Mouse (Mus musculus): ENCODE data around the gene Slc5a11.
A peak's percentile ranks its signal among the peaks of the same experiment; 100 is the strongest.

The Slc5a11 gene

DNA sequence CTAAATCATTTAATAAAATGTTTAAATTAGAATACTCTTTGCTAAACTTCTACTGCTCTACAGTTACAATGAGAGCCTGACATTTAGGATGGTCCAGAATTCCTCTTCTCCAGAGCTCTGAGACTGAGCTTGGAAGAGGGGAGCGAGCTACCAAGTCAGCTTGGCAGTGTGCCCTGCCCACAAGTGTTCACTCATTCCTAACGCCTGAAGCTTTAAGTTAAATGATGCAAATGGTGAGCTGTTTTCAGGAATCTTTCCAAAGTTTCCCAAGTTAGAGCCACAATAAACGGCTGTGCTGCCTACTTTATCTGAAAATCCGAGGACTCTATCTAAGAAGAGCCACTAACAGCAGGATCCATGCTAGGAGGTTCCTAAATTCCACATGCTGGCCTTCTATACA is 69.2 kb downstream of the Slc5a11 start:
- no peak for DNase-seq (ENCODE audit: low spot score)

DNA sequence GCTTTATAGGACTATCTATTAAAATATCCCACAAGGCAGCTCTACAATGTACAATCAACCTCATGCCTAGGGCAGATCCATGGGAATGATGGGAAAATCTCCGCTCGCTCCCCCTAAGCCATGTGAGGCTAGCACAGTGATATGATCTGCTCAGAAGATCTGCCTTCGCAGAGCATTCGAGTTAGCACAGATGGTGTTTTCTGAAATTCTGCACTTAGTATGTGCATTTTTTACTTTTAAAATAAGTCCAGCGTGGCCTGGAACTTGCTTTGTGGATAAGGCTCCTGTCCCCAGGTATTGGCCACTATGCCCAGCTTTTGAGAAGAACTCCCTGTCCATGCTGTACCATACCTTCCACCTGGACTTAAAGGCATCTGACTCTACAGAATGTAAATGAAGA is 71.3 kb downstream of the Slc5a11 start:
- no peak for DNase-seq (ENCODE audit: low spot score)

DNA sequence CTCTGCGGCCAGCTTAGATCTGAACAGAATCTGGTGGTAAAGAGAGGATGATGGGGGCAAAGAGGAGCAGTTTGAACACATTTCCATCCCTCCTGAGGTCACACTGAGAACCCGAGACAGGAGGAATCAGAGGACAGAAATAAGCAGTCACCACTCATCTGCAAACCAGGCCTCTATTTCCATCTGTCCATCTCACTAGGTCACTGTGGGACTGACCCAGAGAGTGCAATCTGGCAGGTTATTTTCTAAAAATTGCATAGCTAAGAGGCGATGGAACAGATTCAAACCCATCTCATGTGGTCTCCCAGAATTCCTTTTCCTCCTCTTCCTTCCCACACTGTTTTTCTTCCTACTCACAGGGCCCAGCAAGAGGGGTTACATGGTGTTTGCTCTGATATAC is 73.3 kb downstream of the Slc5a11 start:
- DNase-seq (ENCODE audit: low spot score): no peak

DNA sequence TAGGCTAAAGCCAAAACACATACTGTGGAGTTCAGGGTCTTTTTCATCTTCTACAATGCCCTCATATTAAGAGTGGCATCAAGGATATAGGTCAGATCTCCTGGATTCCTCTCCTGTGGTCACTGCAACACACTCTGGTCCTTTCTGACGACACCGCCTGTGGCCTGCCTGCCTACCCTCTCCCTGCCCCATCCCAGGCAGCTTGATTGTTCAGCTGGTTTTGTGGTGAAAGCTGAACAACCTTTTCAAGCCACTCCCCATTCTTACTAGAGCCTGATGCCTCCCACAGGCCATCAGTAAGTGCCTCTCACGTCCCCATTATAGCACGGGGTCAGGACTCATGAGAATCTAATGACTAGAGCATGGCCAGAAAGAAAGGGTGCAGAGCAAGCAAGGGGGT is 74.6 kb downstream of the Slc5a11 start:
- DNase-seq (ENCODE audit: low spot score): no peak

DNA sequence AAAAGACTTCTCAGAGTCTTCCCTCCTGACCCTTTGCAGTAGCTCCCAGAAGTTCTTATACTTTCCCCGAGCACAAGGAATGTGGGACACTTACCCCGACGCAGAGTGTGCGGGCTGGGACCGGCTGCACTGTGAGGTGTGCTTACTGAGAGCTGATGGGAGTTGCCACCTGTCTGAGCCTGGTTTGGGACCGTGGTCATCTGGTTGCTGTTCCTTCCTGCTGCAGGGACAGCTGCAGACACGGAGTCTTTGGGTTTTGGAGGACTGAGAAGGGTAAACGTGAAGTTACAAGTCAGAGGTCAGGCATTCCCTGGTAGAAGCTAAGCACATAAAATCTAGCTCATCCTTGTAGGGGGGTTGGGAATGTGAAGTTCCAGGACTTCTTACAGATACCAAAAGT is 77.4 kb downstream of the Slc5a11 start:
- no peak for DNase-seq (ENCODE audit: low spot score)

DNA sequence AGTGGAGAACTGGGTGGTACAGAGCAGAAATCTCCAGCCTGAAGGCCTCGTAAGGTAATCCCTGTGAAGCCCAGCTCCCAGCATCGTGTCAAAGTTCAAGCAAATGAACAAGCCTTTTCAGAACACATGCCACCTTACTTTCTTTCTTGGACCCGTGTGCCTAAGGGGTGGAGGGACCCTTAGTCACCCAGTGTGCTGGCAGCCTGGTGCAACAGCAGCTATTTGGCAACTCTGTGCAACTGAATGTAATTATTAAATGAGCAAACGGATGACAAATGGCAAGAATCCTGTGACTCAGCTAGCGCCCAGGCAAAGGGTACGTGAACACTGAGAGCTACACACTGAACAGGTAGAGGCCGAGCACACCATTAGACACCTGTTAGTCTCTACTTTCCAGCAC is 79.3 kb downstream of the Slc5a11 start:
- DNase-seq (ENCODE audit: low spot score): peak; percentile 2

DNA sequence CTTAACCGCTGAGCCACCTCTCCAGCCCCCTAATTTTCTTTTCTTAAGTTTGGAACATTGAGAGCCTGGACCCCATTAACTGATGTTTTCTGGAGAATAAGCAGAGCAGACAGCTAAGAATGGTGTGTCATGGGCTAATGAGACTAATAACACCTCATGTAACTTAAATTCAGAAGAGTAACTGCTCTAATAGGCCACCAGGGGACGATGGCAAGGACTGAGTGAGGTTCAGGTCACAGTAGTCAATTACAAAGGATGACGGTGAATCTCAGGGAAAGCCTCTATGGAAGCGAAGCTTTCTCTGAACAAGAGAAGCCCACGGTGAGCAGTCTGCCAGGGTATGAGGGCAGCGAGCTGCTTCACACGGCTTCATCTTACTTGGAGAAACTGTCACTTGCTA is 80.8 kb downstream of the Slc5a11 start:
- DNase-seq (ENCODE audit: low spot score): no peak

DNA sequence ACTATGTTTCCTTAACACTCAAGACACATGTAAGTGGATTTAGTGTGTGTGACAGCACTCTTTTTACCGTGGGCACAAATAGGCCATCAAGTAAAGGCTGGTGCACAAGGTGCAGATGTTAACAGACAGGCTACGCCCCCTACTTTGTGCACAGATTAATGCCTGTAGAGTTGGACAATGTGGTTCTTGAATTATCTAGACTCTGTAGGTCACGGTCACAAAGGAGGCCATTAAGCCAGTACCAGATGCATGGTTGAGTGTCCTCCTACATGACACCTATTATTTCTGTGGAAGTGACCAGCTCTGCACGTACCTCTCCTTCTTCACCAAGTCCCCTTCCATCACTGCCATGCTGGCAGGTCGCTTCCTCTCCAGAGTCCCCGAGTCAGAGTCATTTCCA is 81.5 kb downstream of the Slc5a11 start:
- no peak for DNase-seq (ENCODE audit: low spot score)

DNA sequence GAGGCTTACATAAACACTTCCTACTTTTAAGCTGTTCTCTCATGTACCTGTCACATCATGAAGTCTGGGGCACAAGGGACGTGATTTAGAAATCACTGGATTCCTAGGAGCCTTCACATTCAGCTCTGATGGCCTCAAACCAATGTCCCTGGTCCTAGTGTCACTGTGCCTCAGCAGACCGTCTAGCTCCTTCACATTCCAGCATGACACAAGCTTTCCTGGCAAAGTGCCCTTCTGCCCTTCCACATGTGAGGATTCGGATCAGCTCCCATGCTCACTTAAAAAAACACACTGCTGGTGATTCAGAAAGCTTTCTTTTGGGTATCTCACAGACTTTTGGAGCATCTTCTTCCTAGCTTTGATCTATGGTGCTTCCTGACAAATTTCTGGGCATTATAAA is 83.6 kb downstream of the Slc5a11 start:
- peak; percentile 57 for DNase-seq (ENCODE audit: low spot score)

DNA sequence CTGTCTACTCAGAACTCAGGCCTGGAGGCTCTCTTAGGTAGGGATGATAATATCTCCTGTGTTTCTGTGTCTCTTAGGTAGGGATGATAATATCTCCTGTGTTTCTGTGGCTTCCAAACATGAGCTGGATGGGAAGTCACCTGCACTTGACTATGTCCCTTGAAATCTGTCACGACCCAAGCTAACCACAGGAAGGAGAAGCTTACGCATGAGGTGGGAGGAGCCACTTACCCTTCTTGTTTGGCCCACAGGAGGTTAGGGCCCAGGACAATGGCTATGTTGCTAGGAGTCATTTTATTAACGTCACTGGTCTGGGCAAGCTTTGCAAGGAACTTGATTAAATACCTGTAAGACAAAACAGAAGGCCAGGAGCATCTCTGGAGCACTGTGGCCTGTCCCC is 85.7 kb downstream of the Slc5a11 start:
- DNase-seq (ENCODE audit: low spot score): no peak

DNA sequence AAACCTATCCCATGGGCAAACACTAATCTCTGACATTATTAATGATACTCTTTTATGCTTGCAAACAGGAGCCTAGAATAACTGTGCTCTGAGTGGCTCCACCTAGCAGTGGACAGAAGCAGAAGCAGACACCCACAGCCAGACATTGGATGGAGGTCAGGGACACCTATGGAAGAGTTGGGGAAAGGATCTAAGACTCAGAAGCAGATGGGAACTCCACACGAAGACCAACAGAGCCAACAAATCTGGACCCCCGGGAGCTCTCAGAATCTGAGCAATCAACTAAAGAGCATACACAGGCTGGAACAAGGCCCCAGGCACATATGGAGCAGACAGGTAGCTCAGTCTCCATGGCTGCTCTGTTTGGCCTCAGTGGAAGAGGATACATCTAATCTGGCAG is 90.8 kb downstream of the Slc5a11 start:
- DNase-seq (ENCODE audit: low spot score): no peak

DNA sequence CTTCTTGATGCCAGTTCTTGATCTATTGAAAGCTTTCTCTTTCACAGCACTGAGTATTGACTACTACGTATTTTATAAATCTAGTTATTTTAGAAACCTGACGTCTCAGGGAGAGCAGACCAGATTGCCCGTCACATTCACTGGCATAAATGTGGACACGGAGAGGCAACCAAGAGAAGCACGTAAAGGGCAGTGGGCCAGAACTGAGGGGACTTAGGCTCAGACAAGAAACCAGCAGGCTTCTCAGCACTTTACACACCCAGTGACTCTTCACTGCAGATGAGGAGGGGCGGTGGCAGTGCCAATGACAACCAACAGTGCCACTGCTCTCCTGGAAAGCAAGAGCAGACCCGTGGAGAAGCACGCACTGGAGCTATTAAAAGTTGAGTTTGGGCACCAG is 92.7 kb downstream of the Slc5a11 start:
- DNase-seq (ENCODE audit: low spot score): no peak

DNA sequence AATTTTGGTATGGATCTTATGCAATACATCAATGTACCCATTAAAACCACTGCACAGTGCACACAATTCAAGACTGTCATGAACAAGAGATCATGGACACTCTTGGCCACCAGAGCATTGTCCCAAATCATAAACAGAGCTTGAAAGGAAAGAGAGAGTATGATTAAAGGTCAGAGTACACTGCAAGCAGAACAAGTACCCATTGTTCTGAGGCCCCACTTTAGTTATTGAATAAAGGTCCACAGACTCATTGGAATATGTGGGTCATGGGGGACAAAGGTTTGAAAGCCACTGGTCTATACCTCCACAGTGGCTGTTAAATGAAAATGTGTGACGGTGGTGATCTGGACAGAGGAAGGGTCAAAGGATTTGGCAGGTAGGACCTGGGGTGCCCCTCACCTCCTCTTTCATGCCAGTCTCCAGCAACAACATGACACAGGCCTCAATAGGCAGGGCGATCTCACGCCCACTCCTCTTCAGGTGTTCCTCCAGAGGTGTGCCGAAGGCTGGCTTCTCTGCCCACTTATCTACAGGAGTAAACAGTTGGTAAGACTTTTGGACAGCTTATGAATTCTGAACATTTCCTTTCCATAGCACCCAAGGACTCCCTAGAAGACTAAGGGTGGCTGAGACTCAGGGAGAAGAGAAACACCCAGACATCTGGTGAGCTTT is 93.4 kb downstream of the Slc5a11 start:
- DNase-seq (ENCODE audit: low spot score): no peak

DNA sequence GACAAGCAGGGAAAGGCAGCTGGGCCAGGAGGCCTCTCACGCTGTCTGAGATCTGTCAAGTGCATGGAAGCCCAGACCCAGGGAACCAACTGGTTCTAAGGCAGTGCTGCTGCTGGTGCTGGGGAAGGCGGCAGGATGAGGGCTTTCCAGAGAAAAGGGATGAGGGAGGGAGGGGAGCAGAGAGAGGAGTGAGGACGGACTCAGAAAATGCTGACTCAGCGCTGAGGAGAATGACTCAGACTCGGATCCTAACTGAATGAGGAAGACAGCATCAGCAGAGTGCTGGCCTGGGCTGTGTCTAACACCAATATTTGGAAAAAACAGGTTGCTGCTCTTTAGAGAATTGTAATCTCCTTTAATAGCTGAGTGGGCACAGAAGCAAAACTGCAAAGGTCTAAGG is 97.3 kb downstream of the Slc5a11 start:
- no peak for DNase-seq (ENCODE audit: low spot score)

DNA sequence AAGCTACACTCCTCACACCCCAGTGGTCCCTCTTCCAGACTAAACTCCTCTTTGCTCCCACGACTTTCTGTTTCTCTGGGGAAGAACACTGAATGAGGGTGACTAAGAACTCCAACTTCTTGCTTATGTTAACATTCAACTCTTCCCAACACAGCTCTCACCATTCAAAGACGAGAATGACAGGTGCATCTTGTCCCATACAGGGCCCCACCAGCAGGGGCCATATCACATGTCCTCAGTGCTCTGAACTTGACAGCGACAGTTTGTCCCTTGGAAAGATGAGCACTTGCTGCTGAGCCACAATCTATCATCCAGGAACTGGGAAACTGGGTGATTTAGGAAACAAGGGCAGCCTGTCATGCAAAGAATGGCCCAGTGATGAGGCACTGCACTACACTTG is 98.2 kb downstream of the Slc5a11 start:
- no peak for DNase-seq (ENCODE audit: low spot score)

DNA sequence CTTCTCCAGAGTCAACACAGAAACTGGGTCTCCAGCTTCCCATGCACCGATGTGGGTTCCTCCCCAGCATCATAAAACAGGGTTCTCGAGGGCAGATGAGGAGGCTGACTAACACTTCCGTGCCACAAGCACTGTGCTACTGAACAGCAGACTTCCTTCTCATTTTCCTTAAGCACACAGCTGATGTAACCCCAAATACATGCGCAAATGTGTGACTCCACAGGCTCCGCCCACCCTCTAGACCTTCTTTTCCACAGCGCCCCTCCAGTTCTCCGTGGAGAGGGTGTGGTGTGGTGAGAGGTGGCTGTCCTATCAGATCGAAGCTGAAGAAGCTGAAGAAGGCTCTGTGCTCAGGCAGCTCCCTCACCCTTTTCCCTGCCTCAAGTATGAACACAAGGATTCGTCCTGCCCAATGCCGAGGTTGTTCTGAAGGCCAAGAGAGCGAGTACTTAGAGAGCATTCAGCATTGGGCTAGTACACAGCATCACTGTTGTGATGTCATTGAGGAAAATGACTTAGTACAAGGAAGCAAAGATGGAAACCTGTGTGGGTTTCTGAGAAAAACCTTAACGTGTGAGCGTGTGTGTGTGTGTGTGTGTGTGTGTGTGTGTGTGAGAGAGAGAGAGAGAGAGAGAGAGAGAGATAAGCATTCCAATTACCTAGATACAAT is 108.0 kb downstream of the Slc5a11 start:
- DNase-seq (ENCODE audit: low spot score): no peak

Data from adipocyte (in vitro differentiated cells).